Mouse (Mus musculus) activated CD4-positive, CD25-positive, alpha-beta regulatory T cell, adult 4 months (primary cell): ENCODE measurements around the gene Ankrd34b. TPM values are rescaled to one million over a fixed set of nuclear protein-coding genes. Genes with fewer than 3 reads are reported as not detected.

Experiments
- polyA plus RNA-seq, 2 experiments: library from polyadenylated mRNA; unstranded; fragments of 100-300 nt; shearing (Covaris generic); gene quantifications; one replicate each; pipeline ENCODE4 v1.2.1; 2017

The Ankrd34b gene
- polyA plus RNA-seq, 2 experiments from 2014 or later, result 0.15 TPM; not detected in 1

Other genes starting within 250 kb of the Ankrd34b start
- gene Gm20379, start 119.9 kb upstream of the Ankrd34b start, polyA plus RNA-seq, result 10 to 100 TPM in 1 of 2 experiments, 1 to 10 TPM in 1; 5.0 to 12.5 TPM
- 1 to 10 TPM; 3.8 to 6.3 TPM for gene Dhfr, start 71.2 kb upstream of the Ankrd34b start, polyA plus RNA-seq
- 10 to 100 TPM; 38.0 to 38.5 TPM for gene Msh3, start 70.9 kb upstream of the Ankrd34b start, polyA plus RNA-seq
- gene Fam151b, start 58.1 kb downstream of the Ankrd34b start, polyA plus RNA-seq, result not detected
- gene Zfyve16, start 105.0 kb downstream of the Ankrd34b start, polyA plus RNA-seq, result 10 to 100 TPM in 1 of 2 experiments, 1 to 10 TPM in 1; 9.7 to 10.1 TPM
- gene Spz1, start 150.3 kb downstream of the Ankrd34b start, polyA plus RNA-seq, result not detected
- gene Serinc5, start 185.2 kb downstream of the Ankrd34b start, polyA plus RNA-seq, result 10 to 100 TPM in 1 of 2 experiments, 1 to 10 TPM in 1; 9.2 to 10.6 TPM